Mouse (Mus musculus): ENCODE measurements around the gene Ppdpf. TPM values are rescaled to one million over a fixed set of nuclear protein-coding genes. Genes with fewer than 3 reads are reported as not detected.

Ppdpf gene
- polyA plus RNA-seq (2014; fragmentation: Illumina TruSeq; extraction: RNeasy Lipid Tissue Mini Kit (QIAGEN cat#74804)) = 7.9 TPM

GRCm38 (mm10) chr2:181187121-181188000 lies at the start of gene Ppdpf:
Gene Ppdpf, plus strand, starts transcription at chr2:181187247.

GRCm38 (mm10) chr2:181156248-181157121 lies 30.6 kb upstream of the Ppdpf start, which contains the start of gene Eef1a2:
Gene Eef1a2, minus strand, starts transcription at chr2:181157014.

GRCm38 (mm10) chr2:181202422-181202821 lies 15.4 kb downstream of the Ppdpf start, which contains the start of gene Ptk6:
Gene Ptk6, minus strand, starts transcription at chr2:181202789.

GRCm38 (mm10) chr2:181213021-181213445 lies 26.0 kb downstream of the Ppdpf start, which contains the start of gene Srms:
Gene Srms, minus strand, starts transcription at chr2:181213185.

GRCm38 (mm10) chr2:181219538-181220216 lies 32.6 kb downstream of the Ppdpf start, which contains the start of gene Fndc11:
Gene Fndc11, plus strand, starts transcription at chr2:181220013.

Other genes with a start within 250 kb of the Ppdpf start
- 1.0 TPM for gene Nkain4, start 232.5 kb upstream of the Ppdpf start, polyA plus RNA-seq (2014; fragmentation: Illumina TruSeq; extraction: RNeasy Lipid Tissue Mini Kit (QIAGEN cat#74804))
- gene Arfgap1, start 220.0 kb upstream of the Ppdpf start, polyA plus RNA-seq (2014; fragmentation: Illumina TruSeq; extraction: RNeasy Lipid Tissue Mini Kit (QIAGEN cat#74804)) = 3.4 TPM
- gene Col20a1, start 200.7 kb upstream of the Ppdpf start, polyA plus RNA-seq (2014; fragmentation: Illumina TruSeq; extraction: RNeasy Lipid Tissue Mini Kit (QIAGEN cat#74804)) = not detected
- gene Chrna4, start 143.7 kb upstream of the Ppdpf start, polyA plus RNA-seq (2014; fragmentation: Illumina TruSeq; extraction: RNeasy Lipid Tissue Mini Kit (QIAGEN cat#74804)) = 1.3 TPM
- gene Kcnq2, start 51.9 kb upstream of the Ppdpf start, polyA plus RNA-seq (2014; fragmentation: Illumina TruSeq; extraction: RNeasy Lipid Tissue Mini Kit (QIAGEN cat#74804)) = not detected
- gene Eef1a2, start 30.2 kb upstream of the Ppdpf start, polyA plus RNA-seq (2014; fragmentation: Illumina TruSeq; extraction: RNeasy Lipid Tissue Mini Kit (QIAGEN cat#74804)) = not detected
- gene Ptk6, start 15.5 kb downstream of the Ppdpf start, polyA plus RNA-seq (2014; fragmentation: Illumina TruSeq; extraction: RNeasy Lipid Tissue Mini Kit (QIAGEN cat#74804)) = not detected
- gene Srms, start 25.9 kb downstream of the Ppdpf start, polyA plus RNA-seq (2014; fragmentation: Illumina TruSeq; extraction: RNeasy Lipid Tissue Mini Kit (QIAGEN cat#74804)) = not detected
- gene Fndc11, start 32.8 kb downstream of the Ppdpf start, polyA plus RNA-seq (2014; fragmentation: Illumina TruSeq; extraction: RNeasy Lipid Tissue Mini Kit (QIAGEN cat#74804)) = not detected
- gene Helz2, start 54.8 kb downstream of the Ppdpf start, polyA plus RNA-seq (2014; fragmentation: Illumina TruSeq; extraction: RNeasy Lipid Tissue Mini Kit (QIAGEN cat#74804)) = 1.2 TPM
- 5.6 TPM for gene Gmeb2, start 100.8 kb downstream of the Ppdpf start, polyA plus RNA-seq (2014; fragmentation: Illumina TruSeq; extraction: RNeasy Lipid Tissue Mini Kit (QIAGEN cat#74804))
- not detected for gene Stmn3, start 127.3 kb downstream of the Ppdpf start, polyA plus RNA-seq (2014; fragmentation: Illumina TruSeq; extraction: RNeasy Lipid Tissue Mini Kit (QIAGEN cat#74804))
- gene Rtel1, start 132.5 kb downstream of the Ppdpf start, polyA plus RNA-seq (2014; fragmentation: Illumina TruSeq; extraction: RNeasy Lipid Tissue Mini Kit (QIAGEN cat#74804)) = 7.9 TPM
- 0.86 TPM for gene Zgpat, start 177.7 kb downstream of the Ppdpf start, polyA plus RNA-seq (2014; fragmentation: Illumina TruSeq; extraction: RNeasy Lipid Tissue Mini Kit (QIAGEN cat#74804))
- gene Arfrp1, start 178.2 kb downstream of the Ppdpf start, polyA plus RNA-seq (2014; fragmentation: Illumina TruSeq; extraction: RNeasy Lipid Tissue Mini Kit (QIAGEN cat#74804)) = 28.3 TPM
- gene Lime1, start 192.8 kb downstream of the Ppdpf start, polyA plus RNA-seq (2014; fragmentation: Illumina TruSeq; extraction: RNeasy Lipid Tissue Mini Kit (QIAGEN cat#74804)) = 0.88 TPM